Mouse (Mus musculus): ENCODE results near the gene Meox1. TPM values are rescaled to one million over a fixed set of nuclear protein-coding genes. Genes with fewer than 3 reads are reported as not detected.

The Meox1 gene
- total and polyA plus RNA-seq, 2 experiments from 2014 or later = 0.68 to 1.1 TPM

GRCm38 (mm10) chr11:101885881-101886319 is 8.3 kb downstream of the Meox1 start:
- WGBS = 53% methylated on average over 6 of the region's 6 CpGs
- Histone ChIP-seq H3K27me3 (ENCODE audit: insufficient read depth, low read length) (no peaks in the 10 kb centered on the region), H3K36me3 (ENCODE audit: insufficient read depth) (no peaks in the 10 kb centered on the region), H3K9ac (no peak overlapping the region), H3K4me3 (ENCODE audit: low read depth, low read length) (no peak overlapping the region), H3K27ac (ENCODE audit: low read depth, low read length) (no peak overlapping the region), H3K4me2 (ENCODE audit: low read depth) (no peak overlapping the region), H3K4me1 (ENCODE audit: insufficient read depth) (peaks cover 6% of the 10 kb centered on the region), H3K9me3 (ENCODE audit: low read length) (no peaks in the 10 kb centered on the region)
- no peak for ATAC-seq
- no peak for TF ChIP-seq CTCF (IDR thresholded peaks at IDR 0.05; ENCODE audit: low read depth)
- DNase-seq = no peak

- Histone ChIP-seq H3K27ac (ENCODE audit: low read depth, low read length) (no peak overlapping the region), H3K9me3 (ENCODE audit: low read length) (no peaks in the 10 kb centered on the region), H3K4me2 (ENCODE audit: low read depth) (no peak overlapping the region), H3K27me3 (ENCODE audit: insufficient read depth, low read length) (no peaks in the 10 kb centered on the region), H3K4me3 (ENCODE audit: low read depth, low read length) (no peak overlapping the region), H3K36me3 (ENCODE audit: insufficient read depth) (no peaks in the 10 kb centered on the region), H3K9ac (no peak overlapping the region), H3K4me1 (ENCODE audit: insufficient read depth) (peaks cover 6% of the 10 kb centered on the region)
- 67% methylated on average over 6 of the region's 6 CpGs for WGBS
- TF ChIP-seq CTCF (IDR thresholded peaks at IDR 0.05; ENCODE audit: low read depth) = no peak
- DNase-seq = no peak
- ATAC-seq = no peak
Measured at GRCm38 (mm10) chr11:101885232-101885631, 8.9 kb downstream of the Meox1 start.

- Histone ChIP-seq H3K9me3 (ENCODE audit: low read length) (no peaks in the 10 kb centered on the region), H3K4me2 (ENCODE audit: low read depth) (no peak overlapping the region), H3K4me3 (ENCODE audit: low read depth, low read length) (no peak overlapping the region), H3K27me3 (ENCODE audit: insufficient read depth, low read length) (no peaks in the 10 kb centered on the region), H3K36me3 (ENCODE audit: insufficient read depth) (no peaks in the 10 kb centered on the region), H3K4me1 (ENCODE audit: insufficient read depth) (no peaks in the 10 kb centered on the region), H3K27ac (ENCODE audit: low read depth, low read length) (no peak overlapping the region), H3K9ac (no peak overlapping the region)
- WGBS = 64% methylated on average over 2 of the region's 2 CpGs
- ATAC-seq (peak; percentile 10; the same call in 1 of the 2 replicates), DNase-seq (no peak)
- no peak for TF ChIP-seq CTCF (IDR thresholded peaks at IDR 0.05; ENCODE audit: low read depth)
Measured at GRCm38 (mm10) chr11:101883911-101884310, 10.3 kb downstream of the Meox1 start.

GRCm38 (mm10) chr11:101882500-101883290 is 11.5 kb downstream of the Meox1 start:
- H3K4me1 ChIP-seq (ENCODE audit: insufficient read depth) = no peaks in the 10 kb centered on the region
- ATAC-seq (no peak), DNase-seq (no peak)
- no peak overlapping the region for H3K27ac ChIP-seq (ENCODE audit: low read depth, low read length)
- no peak overlapping the region for H3K4me3 ChIP-seq (ENCODE audit: low read depth, low read length)
- no peak for TF ChIP-seq CTCF (IDR thresholded peaks at IDR 0.05; ENCODE audit: low read depth)
- H3K9ac ChIP-seq = no peak overlapping the region
- H3K36me3 ChIP-seq (ENCODE audit: insufficient read depth) = no peaks in the 10 kb centered on the region
- no peak overlapping the region for H3K4me2 ChIP-seq (ENCODE audit: low read depth)
- H3K27me3 ChIP-seq (ENCODE audit: insufficient read depth, low read length) = no peaks in the 10 kb centered on the region
- H3K9me3 ChIP-seq (ENCODE audit: low read length) = no peaks in the 10 kb centered on the region
- 77% methylated on average over 11 of the region's 11 CpGs for WGBS

- no peak for TF ChIP-seq CTCF (IDR thresholded peaks at IDR 0.05; ENCODE audit: low read depth)
- no peaks in the 10 kb centered on the region for H3K9me3 ChIP-seq (ENCODE audit: low read length)
- H3K9ac ChIP-seq = no peak overlapping the region
- H3K4me1 ChIP-seq (ENCODE audit: insufficient read depth) = no peaks in the 10 kb centered on the region
- peak overlapping the region; percentile 23 for H3K4me2 ChIP-seq (ENCODE audit: low read depth)
- DNase-seq (no peak), ATAC-seq (peak; percentile 38; the same call in 1 of the 2 replicates)
- H3K27ac ChIP-seq (ENCODE audit: low read depth, low read length) = no peak overlapping the region
- no peaks in the 10 kb centered on the region for H3K36me3 ChIP-seq (ENCODE audit: insufficient read depth)
- no peak overlapping the region for H3K4me3 ChIP-seq (ENCODE audit: low read depth, low read length)
- 5% methylated on average over 24 of the region's 24 CpGs for WGBS
- H3K27me3 ChIP-seq (ENCODE audit: insufficient read depth, low read length) = no peaks in the 10 kb centered on the region
Measured at GRCm38 (mm10) chr11:101881604-101882071, 12.5 kb downstream of the Meox1 start.

- Histone ChIP-seq H3K4me2 (ENCODE audit: low read depth) (no peak overlapping the region), H3K27ac (ENCODE audit: low read depth, low read length) (no peak overlapping the region), H3K9me3 (ENCODE audit: low read length) (no peaks in the 10 kb centered on the region), H3K4me1 (ENCODE audit: insufficient read depth) (no peaks in the 10 kb centered on the region), H3K27me3 (ENCODE audit: insufficient read depth, low read length) (no peaks in the 10 kb centered on the region), H3K4me3 (ENCODE audit: low read depth, low read length) (no peak overlapping the region), H3K9ac (no peak overlapping the region), H3K36me3 (ENCODE audit: insufficient read depth) (no peaks in the 10 kb centered on the region)
- ATAC-seq (no peak), DNase-seq (no peak)
- no peak for TF ChIP-seq CTCF (IDR thresholded peaks at IDR 0.05; ENCODE audit: low read depth)
- 66% methylated on average over 7 of the region's 7 CpGs for WGBS
Measured at GRCm38 (mm10) chr11:101881185-101881584, 13.0 kb downstream of the Meox1 start.

GRCm38 (mm10) chr11:101879672-101880071 is 14.5 kb downstream of the Meox1 start:
- 68% methylated on average over 4 of the region's 4 CpGs for WGBS
- DNase-seq (no peak), ATAC-seq (no peak)
- no peak for TF ChIP-seq CTCF (IDR thresholded peaks at IDR 0.05; ENCODE audit: low read depth)
- Histone ChIP-seq H3K4me2 (ENCODE audit: low read depth) (no peak overlapping the region), H3K36me3 (ENCODE audit: insufficient read depth) (no peaks in the 10 kb centered on the region), H3K4me1 (ENCODE audit: insufficient read depth) (no peaks in the 10 kb centered on the region; the same call in 1 of the 2 replicates), H3K27me3 (ENCODE audit: insufficient read depth, low read length) (no peaks in the 10 kb centered on the region), H3K9ac (no peak overlapping the region), H3K27ac (ENCODE audit: low read depth, low read length) (no peak overlapping the region), H3K4me3 (ENCODE audit: low read depth, low read length) (no peak overlapping the region), H3K9me3 (ENCODE audit: low read length) (no peaks in the 10 kb centered on the region)

Data from forebrain, postnatal 0 days (tissue).